Mouse (Mus musculus) midbrain, embryonic 13.5 days (tissue): ENCODE results near the gene Srrm4. TPM values are rescaled to one million over a fixed set of nuclear protein-coding genes. Genes with fewer than 3 reads are reported as not detected.
A peak's percentile ranks its signal among the peaks of the same experiment; 100 is the strongest.

Experiments
- ATAC-seq: fragments of 200-750 bp; cut with Nextera tagmentation; 2 replicates; pipeline ENCODE4 v1.8.0; 2017; ENCODE audit warnings: mild to moderate bottlenecking, moderate TSS enrichment, moderate library complexity
- H3K27ac ChIP-seq: fragments of 300-500 bp; sonication (generic); 2 replicates; pipeline ENCODE4 v1.5.1; 2015; ENCODE audit warnings: inconsistent platforms, mild to moderate bottlenecking, moderate library complexity
- H3K27me3 ChIP-seq: fragments of 300-500 bp; sonication (generic); 2 replicates; pipeline ENCODE4 v1.6.1; 2015; ENCODE audit warnings: mild to moderate bottlenecking, inconsistent platforms
- H3K36me3 ChIP-seq: fragments of 300-500 bp; sonication (generic); 2 replicates; pipeline ENCODE4 v1.6.1; 2015; ENCODE audit warnings: mild to moderate bottlenecking, inconsistent platforms
- H3K4me1 ChIP-seq: fragments of 300-500 bp; sonication (generic); replicated peaks from 2 replicates; pipeline ENCODE4 v1.6.1; 2015; ENCODE audit warnings: inconsistent platforms
- H3K4me2 ChIP-seq: fragments of 300-500 bp; sonication (generic); replicated peaks from 2 replicates; pipeline ENCODE4 v1.6.1; 2015; ENCODE audit warnings: moderate library complexity, mild to moderate bottlenecking, inconsistent platforms
- H3K4me3 ChIP-seq: fragments of 300-500 bp; sonication (generic); replicated peaks from 2 replicates; pipeline ENCODE4 v1.5.1; 2015; ENCODE audit warnings: mild to moderate bottlenecking, inconsistent platforms
- H3K9ac ChIP-seq: fragments of 300-500 bp; sonication (generic); replicated peaks from 2 replicates; pipeline ENCODE4 v1.6.1; 2015; ENCODE audit warnings: mild to moderate bottlenecking, inconsistent platforms
- H3K9me3 ChIP-seq: fragments of 300-500 bp; sonication (generic); 2 replicates; pipeline ENCODE4 v1.6.1; 2016; ENCODE audit warnings: mild to moderate bottlenecking, inconsistent platforms
- WGBS: fragments of 180-500 bp; shearing (Covaris S2); methylation state at CpG from one replicate; pipeline ENCODE4 v1.1.7; 2015; 5-methylcytosine and 5-hydroxymethylcytosine counted together
- polyA plus RNA-seq: library from polyadenylated mRNA; unstranded; fragments of >200 nt; fragmentation: Nextera tagmentation; extraction: Ambion mirVana; gene quantifications from 2 replicates; pipeline ENCODE4 v1.2.1, GENCODE M21; 2015

Srrm4 gene
- polyA plus RNA-seq, 1 experiment from 2014 or later, result 22.5 TPM

GRCm38 (mm10) chr5:116416208-116416607 lies 175.4 kb downstream of the Srrm4 start:
- H3K4me1 ChIP-seq, result peaks cover 36% of the 10 kb centered on the region
- ATAC-seq, result no peak
- no peaks in the 10 kb centered on the region for H3K36me3 ChIP-seq
- H3K27me3 ChIP-seq, result 0 out of 2 replicates have a peak, but pooled peaks cover 7% of the 10 kb centered on the region
- H3K4me2 ChIP-seq, result no peak overlapping the region
- 0 out of 2 replicates have a peak overlapping the region, but pooled peaks have one; percentile 9 for H3K27ac ChIP-seq
- no peaks in the 10 kb centered on the region for H3K9me3 ChIP-seq
- no peak overlapping the region for H3K4me3 ChIP-seq
- WGBS, result 5% methylated on average over 5 of the region's 5 CpGs
- no peak overlapping the region for H3K9ac ChIP-seq

GRCm38 (mm10) chr5:116409689-116410590 lies 181.7 kb downstream of the Srrm4 start:
- peaks cover 38% of the 10 kb centered on the region for H3K4me1 ChIP-seq
- 0 out of 2 replicates have a peak, but pooled peaks cover 8% of the 10 kb centered on the region for H3K27me3 ChIP-seq
- peak overlapping the region; percentile 32; the same call in 1 of the 2 replicates for H3K4me2 ChIP-seq
- peak overlapping the region; percentile 35; the same call in 1 of the 2 replicates for H3K27ac ChIP-seq
- no peaks in the 10 kb centered on the region for H3K9me3 ChIP-seq
- H3K9ac ChIP-seq, result no peak overlapping the region
- no peaks in the 10 kb centered on the region for H3K36me3 ChIP-seq
- no peak for ATAC-seq
- WGBS, result 2% methylated on average over 14 of the region's 16 CpGs
- H3K4me3 ChIP-seq, result no peak overlapping the region

GRCm38 (mm10) chr5:116408965-116409364 lies 182.7 kb downstream of the Srrm4 start:
- ATAC-seq, result no peak
- Histone ChIP-seq H3K4me3 (no peak overlapping the region), H3K36me3 (no peaks in the 10 kb centered on the region), H3K27ac (no peak overlapping the region), H3K9ac (no peak overlapping the region), H3K4me2 (no peak overlapping the region), H3K9me3 (no peaks in the 10 kb centered on the region), H3K27me3 (0 out of 2 replicates have a peak, but pooled peaks cover 8% of the 10 kb centered on the region), H3K4me1 (peaks cover 38% of the 10 kb centered on the region)
- 56% methylated on average over 9 of the region's 9 CpGs for WGBS

GRCm38 (mm10) chr5:116407936-116408335 lies 183.7 kb downstream of the Srrm4 start:
- no peak for ATAC-seq
- Histone ChIP-seq H3K9me3 (no peaks in the 10 kb centered on the region), H3K27ac (no peak overlapping the region), H3K9ac (no peak overlapping the region), H3K4me3 (no peak overlapping the region), H3K36me3 (no peaks in the 10 kb centered on the region), H3K27me3 (0 out of 2 replicates have a peak, but pooled peaks cover 8% of the 10 kb centered on the region), H3K4me2 (no peak overlapping the region), H3K4me1 (peaks cover 38% of the 10 kb centered on the region)
- WGBS, result 15% methylated on average over 6 of the region's 6 CpGs

- WGBS, result 14% methylated on average over 4 of the region's 4 CpGs
- H3K27ac ChIP-seq, result no peak overlapping the region
These were observed 184.3 kb downstream of the Srrm4 start for GRCm38 (mm10) chr5:116407321-116407720.

GRCm38 (mm10) chr5:116406507-116406906 lies 185.1 kb downstream of the Srrm4 start:
- Histone ChIP-seq H3K9ac (no peak overlapping the region), H3K4me2 (no peak overlapping the region), H3K9me3 (no peaks in the 10 kb centered on the region), H3K4me3 (no peak overlapping the region), H3K27ac (no peak overlapping the region), H3K4me1 (peaks cover 38% of the 10 kb centered on the region), H3K27me3 (0 out of 2 replicates have a peak, but pooled peaks cover 4% of the 10 kb centered on the region), H3K36me3 (no peaks in the 10 kb centered on the region)
- ATAC-seq, result no peak
- WGBS, result 80% methylated on average over 3 of the region's 3 CpGs

More at GRCm38 (mm10) chr5:116407321-116407720, 184.3 kb downstream of the Srrm4 start:
- Histone ChIP-seq H3K27me3 (0 out of 2 replicates have a peak, but pooled peaks cover 5% of the 10 kb centered on the region), H3K4me3 (no peak overlapping the region), H3K4me1 (peaks cover 38% of the 10 kb centered on the region), H3K9ac (no peak overlapping the region), H3K9me3 (no peaks in the 10 kb centered on the region), H3K36me3 (no peaks in the 10 kb centered on the region), H3K4me2 (no peak overlapping the region)
- ATAC-seq, result no peak

- no peak for ATAC-seq
- Histone ChIP-seq H3K9me3 (no peaks in the 10 kb centered on the region), H3K9ac (no peak overlapping the region), H3K4me3 (no peak overlapping the region), H3K4me2 (no peak overlapping the region), H3K27me3 (no peaks in the 10 kb centered on the region), H3K27ac (no peak overlapping the region), H3K4me1 (peaks cover 34% of the 10 kb centered on the region), H3K36me3 (no peaks in the 10 kb centered on the region)
- 92% methylated on average over 1 of the region's 1 CpGs for WGBS
These were observed 185.7 kb downstream of the Srrm4 start for GRCm38 (mm10) chr5:116405934-116406333.

GRCm38 (mm10) chr5:116404063-116404462 lies 187.6 kb downstream of the Srrm4 start:
- no peak overlapping the region for H3K4me2 ChIP-seq
- H3K4me1 ChIP-seq, result peaks cover 16% of the 10 kb centered on the region
- H3K27me3 ChIP-seq, result no peaks in the 10 kb centered on the region
- H3K4me3 ChIP-seq, result no peak overlapping the region
- no peak for ATAC-seq
- no peaks in the 10 kb centered on the region for H3K36me3 ChIP-seq
- no peaks in the 10 kb centered on the region for H3K9me3 ChIP-seq
- WGBS, result 86% methylated on average over 2 of the region's 2 CpGs
- H3K9ac ChIP-seq, result no peak overlapping the region
- H3K27ac ChIP-seq, result no peak overlapping the region

GRCm38 (mm10) chr5:116400801-116401200 lies 190.8 kb downstream of the Srrm4 start:
- Histone ChIP-seq H3K9ac (no peak overlapping the region), H3K36me3 (no peaks in the 10 kb centered on the region), H3K27me3 (no peaks in the 10 kb centered on the region), H3K4me3 (no peak overlapping the region), H3K4me1 (no peaks in the 10 kb centered on the region), H3K4me2 (no peak overlapping the region), H3K9me3 (no peaks in the 10 kb centered on the region), H3K27ac (no peak overlapping the region)
- ATAC-seq, result no peak
- WGBS, result 39% methylated on average over 3 of the region's 3 CpGs

GRCm38 (mm10) chr5:116400042-116400730 lies 191.4 kb downstream of the Srrm4 start:
- Histone ChIP-seq H3K4me3 (no peak overlapping the region), H3K9ac (no peak overlapping the region), H3K27ac (no peak overlapping the region), H3K9me3 (no peaks in the 10 kb centered on the region), H3K4me1 (no peaks in the 10 kb centered on the region), H3K36me3 (no peaks in the 10 kb centered on the region), H3K4me2 (no peak overlapping the region), H3K27me3 (no peaks in the 10 kb centered on the region)
- whole genome bisulfite sequencing, result 80% methylated on average over 8 of the region's 8 CpGs
- ATAC-seq, result no peak

GRCm38 (mm10) chr5:116396104-116396503 lies 195.5 kb downstream of the Srrm4 start:
- ATAC-seq, result no peak
- Histone ChIP-seq H3K4me1 (no peaks in the 10 kb centered on the region), H3K9ac (no peak overlapping the region), H3K4me2 (no peak overlapping the region), H3K36me3 (no peaks in the 10 kb centered on the region), H3K4me3 (no peak overlapping the region), H3K9me3 (no peaks in the 10 kb centered on the region), H3K27me3 (no peaks in the 10 kb centered on the region), H3K27ac (no peak overlapping the region)
- 87% methylated on average over 5 of the region's 5 CpGs for WGBS

GRCm38 (mm10) chr5:116392603-116393002 lies 199.0 kb downstream of the Srrm4 start:
- H3K36me3 ChIP-seq, result no peaks in the 10 kb centered on the region
- H3K27me3 ChIP-seq, result no peaks in the 10 kb centered on the region
- no peak overlapping the region for H3K27ac ChIP-seq
- H3K4me3 ChIP-seq, result no peak overlapping the region
- peaks cover 14% of the 10 kb centered on the region for H3K4me1 ChIP-seq
- no peaks in the 10 kb centered on the region for H3K9me3 ChIP-seq
- H3K9ac ChIP-seq, result no peak overlapping the region
- no peak overlapping the region for H3K4me2 ChIP-seq
- ATAC-seq, result no peak
- WGBS, result 78% methylated on average over 9 of the region's 9 CpGs
